8 mouse cellular contexts compared by ENCODE assay signal in genomic region chr1:153641940-153642501, GRCm38 (mm10). TPM values are rescaled to one million over a fixed set of nuclear protein-coding genes. Genes with fewer than 3 reads are reported as not detected.
DNase-seq lines count a peak whose midpoint lies in the region; ATAC-seq lines count a peak whose summit lies in the region.

No protein-coding gene starts in this region.

- peak overlapping the region; percentile 54 for H3K4me2 ChIP-seq in stomach, embryonic 15.5 days

- H3K27me3 ChIP-seq in stomach, embryonic 15.5 days (replicated peaks): no peaks in the 10 kb centered on the region

- WGBS in stomach, embryonic 15.5 days: 7% methylated on average over 13 of the region's 13 CpGs

- H3K4me1 ChIP-seq in stomach, embryonic 15.5 days: peaks cover 16% of the 10 kb centered on the region

- no peaks in the 10 kb centered on the region for H3K36me3 ChIP-seq in stomach, embryonic 15.5 days

- intact Hi-C loops in heart, postnatal 25 days (cut with DNase I): loop anchor here (5.0 kb wide), 1 partner anchor 100 kb away; the partner anchor contains the start of gene Rgs16

- ATAC-seq in frontal cortex, adult (ENCODE audit: low TSS enrichment): peak; percentile 84
- ATAC-seq in stomach, embryonic 15.5 days (ENCODE audit: insufficient read depth, low FRiP score, low read depth): peak; percentile 73
- ATAC-seq in megakaryocyte, adult 5-6 weeks (ENCODE audit: poor library complexity, severe bottlenecking): no peak

- H3K9ac ChIP-seq in stomach, embryonic 15.5 days: no peak overlapping the region

- peak overlapping the region; percentile 26; the same call in 1 of the 2 replicates for H3K4me3 ChIP-seq in stomach, embryonic 15.5 days (replicated peaks)

- peak; percentile 46 for DNase-seq in retina, embryonic 14.5 days (ENCODE audit: low spot score)
- DNase-seq in retina, postnatal 1 day: no peak
- DNase-seq in heart, postnatal 25 days (ENCODE audit: low spot score): peak; percentile 56
- DNase-seq in kidney, postnatal 36 days: peak; percentile 41 to 64
- peak; percentile 65 for DNase-seq in mesoderm, embryonic 11.5 days (ENCODE audit: low read depth, low spot score)

- H3K27ac ChIP-seq in stomach, embryonic 15.5 days: peak overlapping the region; percentile 82

- no peaks in the 10 kb centered on the region for H3K9me3 ChIP-seq in stomach, embryonic 15.5 days

RNA-seq across cellular contexts. Expression of gene Rgs8, which starts 10.8 kb away (rescaled TPM):
- total RNA-seq in heart, postnatal 25 days (2021): not detected
- polyA plus RNA-seq in stomach, embryonic 15.5 days (2015; fragmentation: Nextera tagmentation; extraction: Ambion mirVana): 0.34 and 0.41 TPM in 2 replicates
- not detected in 2 replicates for total RNA-seq in megakaryocyte, adult 5-6 weeks (2015)
- 0.33 TPM in 1 of 2 replicates, not detected in the other for total RNA-seq in megakaryocyte, adult 5-6 weeks (2017)
